Mouse (Mus musculus): ENCODE data around the gene Rps9. TPM values are rescaled to one million over a fixed set of nuclear protein-coding genes. Genes with fewer than 3 reads are reported as not detected.

Gene Rps9
- total and polyA plus RNA-seq, 3 experiments = 2,959 to 5,555 (median 4,060) TPM

- Histone ChIP-seq H3K4me2 (ENCODE audit: insufficient read depth, low read depth, poor library complexity, severe bottlenecking) (peak within 1 kb of the TSS; percentile 85), H3K4me3 (replicated peaks in 1 of 3; ENCODE audit: low read depth in 2 of 3, low read length in 2 of 3, poor library complexity in 1 of 3) (peak within 1 kb of the TSS; percentile 63 to 100 (median 77)), H3K9me3 (replicated peaks; ENCODE audit: low read length) (no peaks in the 10 kb centered on the region), H3K79me2 (replicated peaks; ENCODE audit: control insufficient read depth, extremely low read depth, insufficient read depth, poor library complexity, severe bottlenecking) (peaks cover 13% of the 10 kb centered on the region), H3K27ac (ENCODE audit: insufficient read depth, low read depth) (peak within 1 kb of the TSS; percentile 89), H3K27me3 (replicated peaks) (no peaks in the 10 kb centered on the region), H3K4me1 (ENCODE audit: control insufficient read depth in 1 of 2, insufficient read depth in 2 of 2) (peaks cover 0 to 27% of the 10 kb centered on the region in 2 experiments; a peak in 3 of 4 replicates), H3K9ac (ENCODE audit: insufficient read depth, low read depth) (peak within 1 kb of the TSS; percentile 93), H3K36me3 (replicated peaks in 1 of 2; ENCODE audit: control insufficient read depth in 1 of 2, insufficient read depth in 1 of 2, low read length in 1 of 2) (peaks cover 8 to 44% of the 10 kb centered on the region in 2 experiments)
- in situ Hi-C loops (cut with MboI; ENCODE audit: low pct_ligation_motif_present, low pct_unique_long_range_greater_than_20kb, low sequenced_read_pairs) (no loop called here), dilution Hi-C loops (cut with MboI; ENCODE audit: extremely low pct_ligation_motif_present, extremely low pct_unique_long_range_greater_than_20kb, low sequenced_read_pairs) (no loop called here)
- DNase-seq (ENCODE audit: extremely low read depth) = peak; percentile 23
- TF ChIP-seq POLR2A (IDR thresholded peaks at IDR 0.05; ENCODE audit: low read depth, low read length) (no peak), ETS1 (conservative IDR thresholded peaks at IDR 0.05; ENCODE audit: low read depth, low read length) (no peak), ZC3H11A (IDR thresholded peaks at IDR 0.05; ENCODE audit: low read depth, low read length) (no peak), E2F4 (IDR thresholded peaks at IDR 0.05; ENCODE audit: insufficient replicate concordance, low read depth, low read length) (no peak), KAT2A (IDR thresholded peaks at IDR 0.05; ENCODE audit: insufficient replicate concordance, low read length) (no peak), CHD2 (IDR thresholded peaks at IDR 0.05; ENCODE audit: low read length) (peak; percentile 23; the same call in 1 of the 2 replicates), SMC3 (IDR thresholded peaks at IDR 0.05; ENCODE audit: low read depth, low read length) (no peak), ZMIZ1 (IDR thresholded peaks at IDR 0.05; ENCODE audit: low read depth, low read length) (no peak), IRF4 (IDR thresholded peaks at IDR 0.05; ENCODE audit: low read depth, low read length) (no peak), CTCF (conservative IDR thresholded peaks at IDR 0.05 in 1 of 2, IDR thresholded peaks at IDR 0.05 in 1 of 2; ENCODE audit: low read depth in 2 of 2, low read length in 2 of 2) (peak in 1 of 2 experiments; percentile 46; a peak in 2 of 4 replicates), NRF1 (IDR thresholded peaks at IDR 0.05; ENCODE audit: low read depth, low read length) (no peak), GABPA (IDR thresholded peaks at IDR 0.05; ENCODE audit: insufficient replicate concordance, low read depth, low read length) (no peak), ZKSCAN1 (IDR thresholded peaks at IDR 0.05; ENCODE audit: borderline replicate concordance, low read depth, low read length) (no peak), MAX (IDR thresholded peaks at IDR 0.05; ENCODE audit: low read length) (peak; percentile 3; the same call in 1 of the 2 replicates), BHLHE40 (IDR thresholded peaks at IDR 0.05; ENCODE audit: low read depth, low read length) (no peak), POLR2AphosphoS2 (IDR thresholded peaks at IDR 0.05; ENCODE audit: low read depth, low read length) (no peak), SIN3A (IDR thresholded peaks at IDR 0.05; ENCODE audit: low read length) (peak; percentile 53; the same call in 1 of the 2 replicates), USF1 (IDR thresholded peaks at IDR 0.05; ENCODE audit: low read depth, low read length) (no peak), PAX5 (IDR thresholded peaks at IDR 0.05; ENCODE audit: low read length) (no peak), HCFC1 (IDR thresholded peaks at IDR 0.05; ENCODE audit: low read depth, low read length) (no peak; the same call in none of the 2 replicates), NELFE (IDR thresholded peaks at IDR 0.05; ENCODE audit: low read depth, low read length) (no peak), MAZ (IDR thresholded peaks at IDR 0.05; ENCODE audit: low read depth, low read length) (peak; percentile 19; the same call in 1 of the 2 replicates), MEF2A (IDR thresholded peaks at IDR 0.05; ENCODE audit: borderline replicate concordance, low read depth, low read length) (no peak), RAD21 (IDR thresholded peaks at IDR 0.05; ENCODE audit: low read depth, low read length) (peak; percentile 39), USF2 (conservative IDR thresholded peaks at IDR 0.05; ENCODE audit: low read depth, low read length) (no peak), UBTF (IDR thresholded peaks at IDR 0.05; ENCODE audit: low read depth, low read length) (no peak; the same call in 1 of the 2 replicates), ELF1 (IDR thresholded peaks at IDR 0.05; ENCODE audit: low read depth, low read length) (no peak), ZNF384 (IDR thresholded peaks at IDR 0.05; ENCODE audit: low read depth, low read length) (no peak), MYC (IDR thresholded peaks at IDR 0.05; ENCODE audit: low read depth, low read length) (no peak), JUN (IDR thresholded peaks at IDR 0.05; ENCODE audit: insufficient read depth, low read depth, low read length) (no peak), MAFK (IDR thresholded peaks at IDR 0.05; ENCODE audit: insufficient replicate concordance, low read length) (no peak), EP300 (IDR thresholded peaks at IDR 0.05; ENCODE audit: low read length) (no peak), JUND (conservative IDR thresholded peaks at IDR 0.05; ENCODE audit: low read depth, low read length) (no peak), RCOR1 (conservative IDR thresholded peaks at IDR 0.05; ENCODE audit: low read depth, low read length) (no peak), CHD1 (IDR thresholded peaks at IDR 0.05; ENCODE audit: low read depth, low read length) (peak; percentile 30; the same call in 1 of the 2 replicates), TCF12 (IDR thresholded peaks at IDR 0.05; ENCODE audit: low read depth, low read length) (peak; percentile 63; the same call in 1 of the 2 replicates), TBP (conservative IDR thresholded peaks at IDR 0.05; ENCODE audit: low read depth, low read length) (no peak), MXI1 (IDR thresholded peaks at IDR 0.05; ENCODE audit: low read depth, low read length) (peak; percentile 78)
Measured at GRCm38 (mm10) chr7:3692382-3692986, 11.3 kb upstream of the Rps9 start, which contains the start of gene Tsen34. Gene Tsen34, plus strand, starts transcription at chr7:3692863.

Measured in CH12.LX (cell line).